Mouse (Mus musculus): ENCODE measurements around the gene Ctdspl.
A peak's percentile ranks its signal among the peaks of the same experiment; 100 is the strongest.

The Ctdspl gene

DNA sequence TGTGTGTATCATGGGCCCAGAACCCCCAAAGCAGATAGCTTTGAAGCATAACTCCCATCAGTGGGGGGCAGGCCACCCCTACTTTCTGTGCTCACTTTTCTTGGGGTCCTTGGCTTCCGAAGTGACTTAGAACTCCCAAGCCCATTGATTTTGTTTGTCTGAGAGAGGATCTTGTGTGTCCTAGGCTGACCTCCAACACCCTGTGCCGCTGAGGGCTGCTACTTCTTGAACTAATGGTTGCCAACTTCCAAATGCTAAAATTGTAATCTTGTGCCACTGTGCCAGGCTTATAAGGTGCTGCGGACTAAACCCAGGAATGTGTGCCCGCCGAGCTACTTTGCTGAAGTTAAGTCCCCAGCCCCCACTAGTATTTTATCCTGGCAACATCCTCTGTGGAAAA, 164.2 kb downstream of the Ctdspl start:
- no peak for DNase-seq (ENCODE audit: extremely low spot score, low spot score)

GRCm38 (mm10) chr9:119091581-119092310, 165.5 kb downstream of the Ctdspl start:
- DNase-seq (ENCODE audit: extremely low spot score, low spot score): no peak

GRCm38 (mm10) chr9:119092473-119093418, 166.5 kb downstream of the Ctdspl start:
- DNase-seq (ENCODE audit: extremely low spot score, low spot score): peak; percentile 57

All from neural tube, embryonic 10.5 days (tissue).